Mouse (Mus musculus): ENCODE measurements around the gene F2r. TPM values are rescaled to one million over a fixed set of nuclear protein-coding genes. Genes with fewer than 3 reads are reported as not detected.

F2r gene
- total RNA-seq (2022), result 10 to 100 TPM; 19.6 to 24.5 (median 21.5) TPM

DNA sequence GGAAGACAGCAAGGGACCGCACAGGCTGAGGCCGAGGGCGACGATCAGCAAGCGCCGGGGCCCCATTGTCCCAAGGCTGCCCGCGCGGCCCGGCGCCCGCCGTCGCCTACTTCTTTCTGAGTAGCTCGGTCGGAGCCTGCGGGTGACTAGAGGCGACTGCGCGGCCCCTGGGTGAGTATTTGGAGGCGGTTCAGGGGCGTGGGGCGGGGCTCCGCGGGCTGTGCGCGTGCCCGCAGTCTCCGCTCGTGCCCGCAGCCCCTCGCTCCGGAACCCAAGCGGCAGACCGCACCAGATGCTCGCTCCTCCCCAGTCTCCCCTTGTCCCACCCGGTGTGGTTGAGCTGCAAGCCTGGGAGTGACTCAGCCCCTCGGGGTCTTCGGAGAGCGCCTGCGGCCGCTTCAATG, at the start of gene F2r:
Gene F2r, minus strand, starts transcription at position 179 of the 404 bp plus-strand sequence.
- peak; percentile 84 for DNase-seq (ENCODE audit: low spot score)

- peak; percentile 20 for DNase-seq (ENCODE audit: low spot score)
Observed at GRCm38 (mm10) chr13:95667260-95667659, 49.0 kb upstream of the F2r start.

- no peak for DNase-seq (ENCODE audit: low spot score)
Observed at GRCm38 (mm10) chr13:95665644-95666356, 47.5 kb upstream of the F2r start.

- no peak for DNase-seq (ENCODE audit: low spot score)
Observed at GRCm38 (mm10) chr13:95663834-95664233, 45.5 kb upstream of the F2r start.

GRCm38 (mm10) chr13:95659432-95659831, 41.1 kb upstream of the F2r start:
- peak; percentile 45 for DNase-seq (ENCODE audit: low spot score)

- DNase-seq (ENCODE audit: low spot score), result no peak
Observed at GRCm38 (mm10) chr13:95657171-95657570, 38.9 kb upstream of the F2r start.

DNA sequence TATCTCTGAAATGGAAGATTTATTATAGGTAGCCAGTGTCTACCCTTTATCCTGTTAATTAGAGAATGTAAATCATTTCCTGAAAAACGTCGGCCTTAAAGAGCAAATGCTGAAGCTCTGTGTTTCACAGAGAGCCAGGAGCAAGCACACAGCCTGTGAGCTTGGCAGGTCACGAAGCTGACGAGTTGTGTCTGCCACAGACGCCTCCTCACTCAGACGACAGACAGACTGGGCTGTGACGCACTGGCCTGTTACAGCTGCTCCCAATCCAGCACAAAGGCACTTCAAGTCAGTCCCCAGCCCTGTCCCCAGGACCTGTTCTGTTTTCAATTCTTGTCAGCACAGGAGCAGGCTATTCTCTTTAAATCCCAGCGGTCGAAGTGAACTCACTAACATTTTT, 37.0 kb upstream of the F2r start:
- no peak for DNase-seq (ENCODE audit: low spot score)

DNA sequence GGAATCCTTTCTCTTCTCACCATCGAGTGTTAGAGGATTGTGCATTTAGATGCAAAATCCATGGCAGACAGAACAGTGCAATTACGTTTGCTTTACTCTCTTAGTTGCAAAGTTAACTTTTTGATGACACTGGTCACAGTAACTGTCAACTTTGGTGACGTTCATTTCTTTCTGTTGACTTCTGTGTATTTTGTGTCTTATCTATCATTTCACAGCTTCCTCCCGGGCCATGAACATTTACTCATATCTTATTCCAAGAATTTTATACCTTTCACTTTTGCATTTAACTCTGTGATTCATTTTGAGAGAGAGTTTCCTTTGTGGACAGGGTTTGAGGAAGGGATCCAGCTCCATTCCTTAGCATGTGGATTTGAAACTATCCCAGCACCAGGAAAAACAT, 35.4 kb upstream of the F2r start:
- DNase-seq (ENCODE audit: low spot score), result no peak

DNA sequence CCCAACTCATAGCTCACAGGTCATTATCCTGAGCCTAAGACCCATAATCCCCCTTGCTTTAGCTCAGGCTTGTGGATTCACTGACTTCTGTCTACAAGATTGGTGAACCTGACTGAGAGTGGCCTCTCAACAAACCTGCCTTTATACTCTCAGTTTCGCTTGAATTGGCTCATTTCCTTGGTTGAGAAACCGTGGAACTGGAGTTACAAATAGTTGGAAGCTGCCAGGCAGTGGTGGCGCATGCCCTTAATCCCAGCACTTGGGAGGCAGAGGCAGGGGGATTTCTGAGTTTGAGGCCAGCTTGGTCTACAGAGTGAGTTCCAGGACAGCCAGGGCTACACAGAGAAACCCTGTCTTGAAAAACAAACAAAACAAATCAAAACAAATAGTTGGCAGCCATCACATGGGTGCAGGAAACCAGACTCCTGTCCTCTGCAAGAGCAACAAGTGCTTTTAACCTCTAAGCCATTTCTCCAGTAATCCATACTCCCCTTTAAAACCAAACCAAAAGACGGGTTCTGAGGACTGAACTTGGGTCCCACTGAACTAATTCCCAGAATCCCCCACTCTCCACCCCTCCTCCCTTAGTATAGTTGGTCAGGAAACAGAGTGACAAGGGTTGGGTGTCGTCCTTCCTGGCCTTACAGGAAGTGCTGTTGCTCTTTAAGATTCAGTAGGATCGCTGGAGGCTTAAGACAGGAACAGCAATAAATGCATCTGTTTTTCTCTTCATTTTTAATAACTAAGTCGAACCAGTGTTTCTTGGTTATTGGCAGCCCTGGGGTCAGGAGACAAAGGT, 33.8 kb upstream of the F2r start:
- DNase-seq (ENCODE audit: low spot score), result no peak

DNA sequence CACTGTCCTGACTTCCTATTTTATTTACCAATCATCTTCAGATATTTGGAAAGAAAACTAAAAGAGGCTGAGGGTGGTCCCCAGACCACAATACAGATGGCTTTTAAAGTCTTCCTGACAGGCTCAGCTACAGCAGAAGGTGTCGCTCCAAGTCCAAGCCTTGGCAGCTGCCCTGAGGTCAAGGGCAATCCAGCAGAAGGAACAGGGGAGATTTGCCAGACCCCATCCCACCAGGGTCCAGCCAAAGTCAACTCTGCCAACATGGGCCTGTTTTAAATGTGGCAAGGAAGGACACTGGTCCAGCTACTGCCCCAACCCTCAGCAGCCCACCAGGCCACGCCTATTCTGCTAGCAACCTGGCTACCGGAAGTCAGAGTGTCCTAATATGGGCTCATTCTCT, 31.7 kb upstream of the F2r start:
- no peak for DNase-seq (ENCODE audit: low spot score)

GRCm38 (mm10) chr13:95647248-95647647, 29.0 kb upstream of the F2r start:
- DNase-seq (ENCODE audit: low spot score), result no peak

GRCm38 (mm10) chr13:95646687-95647111, 28.4 kb upstream of the F2r start:
- DNase-seq (ENCODE audit: low spot score), result no peak

DNA sequence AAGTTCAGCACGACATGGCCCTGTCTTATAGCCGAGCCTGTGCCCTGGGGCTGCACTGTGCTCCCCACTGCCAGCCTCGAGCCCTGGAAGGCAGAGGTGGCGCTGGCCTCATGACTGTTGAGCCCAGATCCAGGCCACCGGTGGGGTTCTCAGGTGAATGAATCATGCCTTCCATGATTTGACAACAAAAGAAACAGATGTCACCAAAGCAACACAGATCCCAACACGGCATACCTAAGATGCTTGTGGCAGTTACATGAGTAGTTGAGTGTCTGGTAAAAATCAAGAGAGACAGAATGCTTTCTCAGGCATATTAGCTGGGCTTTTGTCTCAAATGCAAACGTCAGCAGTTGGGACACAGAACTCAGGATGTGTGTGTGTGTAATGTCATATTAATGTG, 25.5 kb upstream of the F2r start:
- DNase-seq (ENCODE audit: low spot score), result no peak

DNA sequence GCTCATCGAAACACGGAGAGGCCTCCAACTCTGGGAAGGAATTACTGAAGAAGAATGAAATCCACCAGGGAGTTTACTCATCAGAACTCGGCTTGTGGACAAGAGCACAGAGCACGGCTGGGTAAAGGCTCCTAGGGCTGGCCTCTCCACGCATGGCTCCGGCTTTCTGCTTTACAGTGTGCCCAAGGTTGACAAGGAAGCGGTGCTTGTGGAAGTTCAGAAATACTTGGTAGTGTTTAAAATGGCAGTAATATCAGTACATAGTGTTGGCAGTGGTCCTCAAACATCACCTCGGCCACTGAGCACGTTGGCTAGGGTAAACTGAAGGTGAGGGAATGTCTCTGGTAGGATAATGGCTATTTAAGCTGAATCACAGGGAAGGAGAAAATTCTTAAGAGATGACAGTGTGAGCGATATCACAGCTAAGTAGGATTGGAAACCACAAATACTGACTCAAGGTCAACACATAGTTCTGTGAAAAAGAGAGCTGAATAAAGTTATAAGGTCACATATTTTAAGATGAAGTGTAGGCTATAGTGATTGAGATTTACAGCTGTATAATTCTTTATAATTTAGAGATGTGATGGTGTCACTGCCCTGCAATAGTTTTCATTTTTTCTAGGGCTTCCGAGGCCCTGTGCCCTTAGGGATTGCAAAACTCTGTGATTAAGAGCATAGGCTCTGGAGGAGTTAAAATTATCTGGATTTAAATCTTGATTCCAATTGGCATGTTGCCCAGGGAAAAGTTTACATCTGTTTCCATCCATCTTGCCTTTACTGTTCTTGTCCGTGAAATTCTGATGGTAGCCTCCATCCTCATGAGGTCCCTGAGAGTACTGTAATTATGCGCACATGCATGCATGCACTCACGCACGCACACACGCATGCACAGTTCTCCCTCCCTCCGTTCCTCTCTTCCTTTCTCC, 23.0 kb upstream of the F2r start:
- no peak for DNase-seq (ENCODE audit: low spot score)

DNA sequence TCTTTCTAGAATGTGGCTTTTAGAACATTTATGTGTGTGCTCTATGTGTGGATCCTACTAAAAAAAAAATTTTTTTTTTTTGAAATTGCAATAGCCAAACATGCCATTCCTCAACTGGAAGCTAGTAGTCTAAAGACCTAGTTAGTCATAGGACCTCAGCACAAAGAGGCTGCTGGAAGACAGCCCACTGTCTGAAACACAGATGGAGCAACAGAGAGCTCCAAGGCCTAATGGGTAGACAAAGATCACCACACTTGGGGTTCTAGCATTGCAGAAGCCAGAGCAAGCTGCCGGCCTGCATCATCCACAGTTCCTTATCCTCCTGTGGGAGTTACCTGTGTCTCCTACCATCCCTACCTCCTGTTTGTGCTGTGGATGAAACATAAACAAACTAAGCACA, 22.1 kb upstream of the F2r start:
- DNase-seq (ENCODE audit: low spot score), result no peak

GRCm38 (mm10) chr13:95639336-95640116, 21.2 kb upstream of the F2r start:
- DNase-seq (ENCODE audit: low spot score), result no peak

- no peak for DNase-seq (ENCODE audit: low spot score)
Observed at GRCm38 (mm10) chr13:95638894-95639293, 20.6 kb upstream of the F2r start.

DNA sequence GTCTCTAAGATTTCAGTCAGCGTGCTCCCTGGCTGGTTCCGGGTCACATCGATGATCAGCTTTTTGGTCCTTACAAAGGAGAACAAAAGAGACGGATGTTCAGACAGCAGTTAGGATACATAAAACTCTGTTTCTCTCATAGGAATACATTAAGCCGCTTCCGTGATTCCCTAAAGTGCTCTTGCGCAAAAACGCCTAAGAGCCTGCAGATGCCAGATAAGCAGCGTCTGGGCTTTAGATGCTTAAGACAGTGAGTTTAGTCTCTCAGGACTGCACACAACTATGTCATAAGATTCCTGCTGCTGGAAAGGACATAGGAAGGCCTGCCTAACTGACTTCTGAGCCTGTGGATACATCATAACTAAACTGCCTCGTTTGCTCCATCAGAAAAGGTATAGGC, 19.4 kb upstream of the F2r start:
- no peak for DNase-seq (ENCODE audit: low spot score)

- DNase-seq (ENCODE audit: low spot score), result no peak
Observed at GRCm38 (mm10) chr13:95635301-95635700, 17.0 kb upstream of the F2r start.

GRCm38 (mm10) chr13:95634451-95634850, 16.2 kb upstream of the F2r start:
- DNase-seq (ENCODE audit: low spot score), result no peak

DNA sequence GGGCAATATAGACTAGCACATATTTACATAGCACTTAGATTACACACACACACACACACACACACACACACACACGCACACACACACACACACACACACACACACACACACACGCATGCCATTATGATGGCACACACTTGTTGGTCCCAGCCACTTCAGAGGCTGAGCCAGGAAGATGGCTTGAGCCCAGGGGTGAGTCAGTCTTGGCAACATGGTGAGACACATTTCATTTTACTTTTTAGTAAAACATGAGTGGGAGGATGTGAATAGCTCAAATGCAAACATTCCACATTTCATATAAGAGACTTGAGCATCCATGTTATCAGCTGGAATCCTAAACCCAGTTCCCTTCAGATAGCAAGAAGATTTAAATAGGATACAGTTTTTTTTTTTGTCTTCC, 15.1 kb upstream of the F2r start:
- no peak for DNase-seq (ENCODE audit: low spot score)

All from heart, adult 8-10 months (tissue).